Mouse (Mus musculus): Measurements from ENCODE around the gene Olfr20. TPM values are rescaled to one million over a fixed set of nuclear protein-coding genes. Genes with fewer than 3 reads are reported as not detected.

Gene Olfr20
- polyA plus RNA-seq, 1 experiment from 2014 or later: not detected

DNA sequence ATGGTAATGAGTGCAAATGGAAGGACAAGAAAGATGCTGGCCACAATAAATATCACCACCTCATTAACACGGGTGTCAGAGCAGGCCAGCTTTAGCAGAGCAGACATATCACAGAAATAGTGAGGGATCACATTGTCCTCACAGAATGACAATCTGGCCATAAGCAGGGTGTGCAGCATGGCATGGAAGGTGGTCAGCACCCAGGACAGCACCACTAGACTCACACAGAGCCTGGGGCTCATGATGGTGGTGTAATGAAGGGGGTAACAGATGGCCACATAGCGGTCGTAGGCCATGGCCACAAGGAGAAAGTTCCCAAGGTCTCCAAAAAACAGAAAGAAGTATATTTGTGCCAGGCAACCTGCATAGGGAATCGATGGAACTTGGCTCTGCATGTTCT lies 44.8 kb downstream of the Olfr20 start:
- no peak overlapping the region for H3K4me2 ChIP-seq
- H3K4me1 ChIP-seq (replicated peaks): no peaks in the 10 kb centered on the region
- H3K9me3 ChIP-seq (replicated peaks): no peaks in the 10 kb centered on the region
- H3K27me3 ChIP-seq: no peaks in the 10 kb centered on the region
- no peak for ATAC-seq (replicated peaks; ENCODE audit: insufficient number of reproducible peaks, insufficient read depth, low FRiP score, low read depth)
- H3K9ac ChIP-seq: no peak overlapping the region
- no peaks in the 10 kb centered on the region for H3K36me3 ChIP-seq
- H3K27ac ChIP-seq: no peak overlapping the region
- WGBS: 64% methylated on average over 4 of the region's 4 CpGs
- H3K4me3 ChIP-seq: no peak overlapping the region

DNA sequence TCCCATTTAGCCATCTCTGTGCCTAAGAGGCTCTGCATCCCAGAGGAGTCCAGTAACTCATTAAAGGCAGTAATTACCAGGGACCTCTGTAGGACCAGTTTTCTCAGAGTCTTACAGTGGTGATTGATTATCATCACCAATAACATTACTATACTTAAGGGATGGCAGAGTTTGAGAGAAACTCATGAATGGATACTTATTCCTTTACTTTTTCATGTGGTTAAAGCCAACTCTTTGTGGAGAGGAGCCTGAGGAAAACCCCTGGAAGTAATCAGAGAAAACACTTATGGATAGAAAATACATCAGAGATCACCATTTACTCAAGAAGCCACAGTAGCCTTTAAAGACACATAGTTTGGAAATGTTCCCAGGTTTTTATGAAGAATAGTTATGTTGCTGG lies 48.9 kb downstream of the Olfr20 start, which contains the start of gene Olfr1:
Gene Olfr1 (minus strand): TSS at position 101 of the 400 bp plus-strand sequence.
- no peak within 1 kb of the TSS for H3K27ac ChIP-seq
- no peak within 1 kb of the TSS for H3K4me3 ChIP-seq
- H3K4me2 ChIP-seq: no peak within 1 kb of the TSS
- H3K4me1 ChIP-seq (replicated peaks): no peaks in the 10 kb centered on the region
- H3K9me3 ChIP-seq (replicated peaks): no peaks in the 10 kb centered on the region
- no peak for ATAC-seq (replicated peaks; ENCODE audit: insufficient number of reproducible peaks, insufficient read depth, low FRiP score, low read depth)
- H3K9ac ChIP-seq: no peak within 1 kb of the TSS
- no peaks in the 10 kb centered on the region for H3K27me3 ChIP-seq
- H3K36me3 ChIP-seq: no peaks in the 10 kb centered on the region

Other genes with a start within 250 kb of the Olfr20 start
- 10.0 and 11.4 TPM in 2 replicates for gene Haspin, start 212.5 kb upstream of the Olfr20 start, polyA plus RNA-seq (2015; fragmentation: Nextera tagmentation; extraction: Ambion mirVana)
- gene P2rx5, start 190.4 kb upstream of the Olfr20 start, polyA plus RNA-seq (2015; fragmentation: Nextera tagmentation; extraction: Ambion mirVana): 2.0 TPM in 2 replicates
- gene Emc6, start 173.7 kb upstream of the Olfr20 start, polyA plus RNA-seq (2015; fragmentation: Nextera tagmentation; extraction: Ambion mirVana): 90.7 and 98.9 TPM in 2 replicates
- gene Tax1bp3, start 173.7 kb upstream of the Olfr20 start, polyA plus RNA-seq (2015; fragmentation: Nextera tagmentation; extraction: Ambion mirVana): 222 and 231 TPM in 2 replicates
- 12.5 and 13.2 TPM in 2 replicates for gene Ctns, start 151.7 kb upstream of the Olfr20 start, polyA plus RNA-seq (2015; fragmentation: Nextera tagmentation; extraction: Ambion mirVana)
- gene Shpk, start 151.3 kb upstream of the Olfr20 start, polyA plus RNA-seq (2015; fragmentation: Nextera tagmentation; extraction: Ambion mirVana): 0.76 and 1.1 TPM in 2 replicates
- 0.06 and 0.11 TPM in 2 replicates for gene Trpv1, start 116.5 kb upstream of the Olfr20 start, polyA plus RNA-seq (2015; fragmentation: Nextera tagmentation; extraction: Ambion mirVana)
- gene Trpv3, start 83.4 kb upstream of the Olfr20 start, polyA plus RNA-seq (2015; fragmentation: Nextera tagmentation; extraction: Ambion mirVana): 0.11 TPM in 2 replicates
- 0.29 and 0.72 TPM in 2 replicates for gene Aspa, start 21.2 kb upstream of the Olfr20 start, polyA plus RNA-seq (2015; fragmentation: Nextera tagmentation; extraction: Ambion mirVana)
- not detected in 2 replicates for gene Gm49340, start 21.0 kb upstream of the Olfr20 start, polyA plus RNA-seq (2015; fragmentation: Nextera tagmentation; extraction: Ambion mirVana)
- gene Spata22, start 21.0 kb upstream of the Olfr20 start, polyA plus RNA-seq (2015; fragmentation: Nextera tagmentation; extraction: Ambion mirVana): not detected in 2 replicates
- not detected in 2 replicates for gene Olfr376, start 20.5 kb downstream of the Olfr20 start, polyA plus RNA-seq (2015; fragmentation: Nextera tagmentation; extraction: Ambion mirVana)
- not detected in 2 replicates for gene Olfr1, start 48.8 kb downstream of the Olfr20 start, polyA plus RNA-seq (2015; fragmentation: Nextera tagmentation; extraction: Ambion mirVana)
- gene Olfr378, start 77.7 kb downstream of the Olfr20 start, polyA plus RNA-seq (2015; fragmentation: Nextera tagmentation; extraction: Ambion mirVana): not detected in 2 replicates
- gene Olfr380, start 106.7 kb downstream of the Olfr20 start, polyA plus RNA-seq (2015; fragmentation: Nextera tagmentation; extraction: Ambion mirVana): not detected in 2 replicates
- not detected in 2 replicates for gene Olfr381, start 140.8 kb downstream of the Olfr20 start, polyA plus RNA-seq (2015; fragmentation: Nextera tagmentation; extraction: Ambion mirVana)
- gene Olfr382, start 166.4 kb downstream of the Olfr20 start, polyA plus RNA-seq (2015; fragmentation: Nextera tagmentation; extraction: Ambion mirVana): not detected in 2 replicates
- not detected in 2 replicates for gene Olfr385, start 242.2 kb downstream of the Olfr20 start, polyA plus RNA-seq (2015; fragmentation: Nextera tagmentation; extraction: Ambion mirVana)
- not detected in 2 replicates for gene Olfr384, start 247.8 kb downstream of the Olfr20 start, polyA plus RNA-seq (2015; fragmentation: Nextera tagmentation; extraction: Ambion mirVana)

Data from heart, embryonic 15.5 days (tissue).